Mouse (Mus musculus) kidney, adult 8-10 months (tissue): ENCODE results near the gene Rgs8.

Experiments used
- DNase-seq, 2 experiments: peaks; one replicate each; pipeline ENCODE4 v3.0.0; 2022

Rgs8 gene

DNA sequence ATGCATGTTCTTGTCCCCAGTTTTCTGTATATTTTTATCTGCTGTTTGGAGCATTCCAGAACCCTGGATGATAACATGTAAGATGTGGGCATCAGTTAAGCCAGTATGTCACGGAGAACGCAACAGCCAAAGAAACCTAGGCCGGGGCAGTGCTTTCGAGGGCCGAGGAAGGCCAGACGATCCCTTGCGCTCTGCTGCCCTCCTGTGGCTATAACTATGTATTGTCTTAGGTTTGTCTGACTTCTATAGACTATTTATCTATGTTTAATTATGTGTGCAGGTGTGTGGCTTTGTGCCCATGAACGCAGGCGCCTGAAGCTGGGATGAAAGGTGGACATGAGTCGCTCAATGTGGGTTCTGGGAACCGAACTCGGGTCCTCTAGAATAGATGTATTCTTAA, 93.9 kb downstream of the Rgs8 start:
- peak; percentile 47 to 73 for DNase-seq

GRCm38 (mm10) chr1:153747861-153748530, 95.2 kb downstream of the Rgs8 start:
- no peak for DNase-seq

DNA sequence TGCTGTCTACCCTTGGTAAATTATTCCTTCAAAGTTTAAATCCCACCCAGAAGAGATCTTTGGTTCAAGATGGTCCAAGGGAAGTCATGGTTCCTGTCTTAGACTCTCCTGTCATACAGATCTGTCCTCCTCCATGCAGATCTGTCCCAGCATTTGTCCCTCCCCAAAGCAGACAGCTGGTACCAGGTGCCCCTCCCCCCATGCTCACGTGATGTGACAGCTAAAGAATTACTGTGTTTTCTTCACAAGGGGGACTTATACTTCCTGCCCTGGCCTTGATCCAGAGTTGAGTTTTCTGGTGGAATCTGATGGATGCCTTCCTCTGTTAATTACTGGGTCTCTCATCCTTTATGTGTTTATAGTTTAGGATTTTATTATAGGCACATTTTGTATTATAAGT, 95.7 kb downstream of the Rgs8 start:
- peak in 1 of 2 experiments; percentile 36 for DNase-seq

GRCm38 (mm10) chr1:153749211-153749801, 96.5 kb downstream of the Rgs8 start, which contains the start of gene Rnasel:
Rnasel (plus strand) TSS chr1:153749426.
- DNase-seq = peak; percentile 45 to 51
